ENCODE assay signal across 19 mouse cellular contexts in genomic region chr1:171772121-171772735, GRCm38 (mm10). TPM values are rescaled to one million over a fixed set of nuclear protein-coding genes. Genes with fewer than 3 reads are reported as not detected.
DNase-seq lines count a peak whose midpoint lies in the region; ATAC-seq and TF ChIP-seq lines count a peak whose summit lies in the region.
"Had no signal": no experiment of that assay in that cellular context is flagged by ENCODE, and none has a peak within 500 bp of the region (broad histone marks: within the 10 kb centered on the region; RNA-seq: fewer than 3 reads in every experiment).

No protein-coding gene starts in this region.

- no peak for DNase-seq in thymus, adult 2 months
- no peak for DNase-seq in thymus, adult 18-20 months
- peak; percentile 73 for DNase-seq in induced T-regulatory cell, adult 2 months (ENCODE audit: low read depth)
- DNase-seq in neural tube, embryonic 10.5 days (ENCODE audit: extremely low spot score, low spot score) = no peak
- no peak for DNase-seq in frontal cortex, postnatal 14 days (ENCODE audit: low spot score in 2 of 2)
- DNase-seq: adrenal gland, postnatal 14 days; cerebellum, adult 18-20 months; cerebellum, adult 9-11 months; cerebellum, postnatal 36 days; forebrain, postnatal 0 days; gastrocnemius, postnatal 36 days; heart, adult 11 months; heart, postnatal 36 days had no signal

- TF ChIP-seq POLR2A in thymus, adult 2 months (IDR thresholded peaks at IDR 0.05; ENCODE audit: control insufficient read depth, extremely low read depth, insufficient read depth, low read length, poor library complexity) = no peak

- peaks cover 20% of the 10 kb centered on the region for H3K36me3 ChIP-seq in thymus, adult 2 months (ENCODE audit: control insufficient read depth, insufficient read depth, low read length)
- H3K36me3 ChIP-seq: embryonic facial prominence, embryonic 13.5 days; G1E; heart, embryonic 13.5 days; hindbrain, embryonic 15.5 days had no signal

- no peak overlapping the region for H3K4me3 ChIP-seq in thymus, adult 2 months (ENCODE audit: control insufficient read depth, insufficient read depth, low read length)
- H3K4me3 ChIP-seq: embryonic facial prominence, embryonic 13.5 days; forebrain, embryonic 13.5 days; heart, embryonic 13.5 days; hindbrain, embryonic 15.5 days had no signal

- peak overlapping the region; percentile 73 for H3K27ac ChIP-seq in thymus, adult 2 months (ENCODE audit: control insufficient read depth, insufficient read depth, low read length)
- H3K27ac ChIP-seq: embryonic facial prominence, embryonic 13.5 days; forebrain, embryonic 13.5 days; heart, embryonic 13.5 days; hindbrain, embryonic 15.5 days had no signal

- WGBS in thymus, adult 2 months = 26% methylated on average over 8 of the region's 8 CpGs

- peaks cover 50% of the 10 kb centered on the region for H3K4me1 ChIP-seq in thymus, adult 2 months (replicated peaks; ENCODE audit: control insufficient read depth, insufficient read depth, low read length)
- H3K4me1 ChIP-seq: embryonic facial prominence, embryonic 13.5 days; forebrain, embryonic 13.5 days; hindbrain, embryonic 15.5 days had no signal

- TF ChIP-seq CTCF in thymus, adult 2 months (IDR thresholded peaks at IDR 0.05; ENCODE audit: borderline replicate concordance, control insufficient read depth, extremely low read depth, insufficient read depth, low read length, poor library complexity) = no peak

- no peaks in the 10 kb centered on the region for H3K27me3 ChIP-seq in thymus, adult 2 months (ENCODE audit: control insufficient read depth, insufficient read depth, low read length)
- H3K27me3 ChIP-seq: embryonic facial prominence, embryonic 13.5 days; forebrain, embryonic 13.5 days; heart, embryonic 13.5 days; hindbrain, embryonic 15.5 days had no signal

- peak; percentile 38 for ATAC-seq in CD4-positive, CD25-positive, alpha-beta regulatory T cell, adult 4 months
- ATAC-seq: forebrain, embryonic 13.5 days; forebrain, postnatal 0 days had no signal

RNA-seq across cellular contexts. Expression of gene Slamf1, which starts 5.3 kb away (rescaled TPM):
- 20.4 and 20.5 TPM in 2 replicates for polyA plus RNA-seq in thymus, adult 2 months (2012; rRNA removed)
- 10 to 100 TPM; 72.6 to 97.4 TPM for polyA plus RNA-seq in CD4-positive, CD25-positive, alpha-beta regulatory T cell, adult 4 months (2017; shearing (Covaris generic))
- polyA plus RNA-seq: G1E had no signal
